Mouse (Mus musculus): Measurements from ENCODE around the gene Catsperg1.
"Not testable (repeated sequence)": the region's sequence is repeated elsewhere in the genome, so short reads cannot be mapped to it uniquely, and the experiment has no call there.

Gene Catsperg1

GRCm38 (mm10) chr7:29144006-29144405 is 69.8 kb downstream of the Catsperg1 start:
- ATAC-seq (ENCODE audit: insufficient number of reproducible peaks, low FRiP score, low TSS enrichment): no peak

GRCm38 (mm10) chr7:29141416-29141815 is 72.4 kb downstream of the Catsperg1 start:
- no peak for ATAC-seq (ENCODE audit: insufficient number of reproducible peaks, low FRiP score, low TSS enrichment)

GRCm38 (mm10) chr7:29139237-29139636 is 74.6 kb downstream of the Catsperg1 start:
- not testable (repeated sequence) for ATAC-seq (ENCODE audit: insufficient number of reproducible peaks, low FRiP score, low TSS enrichment)

- ATAC-seq (ENCODE audit: insufficient number of reproducible peaks, low FRiP score, low TSS enrichment): no peak
These were observed 76.4 kb downstream of the Catsperg1 start for GRCm38 (mm10) chr7:29137429-29137828.

- ATAC-seq (ENCODE audit: insufficient number of reproducible peaks, low FRiP score, low TSS enrichment): no peak
These were observed 79.0 kb downstream of the Catsperg1 start, which contains the start of gene Rasgrp4 for GRCm38 (mm10) chr7:29134693-29135386. Gene Rasgrp4, plus strand, starts transcription at chr7:29134851.

GRCm38 (mm10) chr7:29134230-29134629 is 79.6 kb downstream of the Catsperg1 start:
- no peak for ATAC-seq (ENCODE audit: insufficient number of reproducible peaks, low FRiP score, low TSS enrichment)
